Mouse (Mus musculus) C2C12 (cell line): ENCODE results near the gene Myo9b.

Source experiments
- CTCF ChIP-seq: IDR thresholded peaks from one replicate; pipeline ENCODE4 v1.5.1; 2011; ENCODE audit not compliant: control insufficient read depth, insufficient read depth, insufficient read length
- MYOG ChIP-seq: IDR thresholded peaks from one replicate; pipeline ENCODE4 v1.6.1; 2011; ENCODE audit not compliant: control insufficient read depth, insufficient read length; ENCODE audit errors: extremely low read depth
- USF1 ChIP-seq: IDR thresholded peaks from one replicate; pipeline ENCODE4 v1.6.1; 2011; ENCODE audit warnings: low read depth, mild to moderate bottlenecking, control low read depth, moderate library complexity

- no peak for TF ChIP-seq CTCF
- no peak for TF ChIP-seq MYOG
- TF ChIP-seq USF1: no peak
These were observed 11.3 kb upstream of the Myo9b start for GRCm38 (mm10) chr8:71261234-71261633.
